Mouse (Mus musculus) spleen, adult 2 months (tissue): ENCODE measurements around the gene Srebf2.

Experiments used
- CTCF ChIP-seq: fragments of 200-500 bp; IDR thresholded peaks from 2 replicates; pipeline ENCODE4 v1.5.1; 2011; ENCODE audit warnings: mild to moderate bottlenecking, inconsistent platforms; ENCODE audit not compliant: insufficient read depth, insufficient read length, insufficient replicate concordance; ENCODE audit errors: extremely low read depth
- POLR2A ChIP-seq: fragments of 200-500 bp; IDR thresholded peaks from 2 replicates; pipeline ENCODE4 v1.6.1; 2011; ENCODE audit warnings: low read depth, low read length, inconsistent platforms

- TF ChIP-seq CTCF (peak; percentile 7; the same call in 1 of the 2 replicates), POLR2A (no peak)
Observed at GRCm38 (mm10) chr15:82188481-82189240, 41.7 kb downstream of the Srebf2 start.
